Mouse (Mus musculus): Measurements from ENCODE around the gene Mrpl4.
"Not testable (repeated sequence)": the region's sequence is repeated elsewhere in the genome, so short reads cannot be mapped to it uniquely, and the experiment has no call there.

Gene Mrpl4

DNA sequence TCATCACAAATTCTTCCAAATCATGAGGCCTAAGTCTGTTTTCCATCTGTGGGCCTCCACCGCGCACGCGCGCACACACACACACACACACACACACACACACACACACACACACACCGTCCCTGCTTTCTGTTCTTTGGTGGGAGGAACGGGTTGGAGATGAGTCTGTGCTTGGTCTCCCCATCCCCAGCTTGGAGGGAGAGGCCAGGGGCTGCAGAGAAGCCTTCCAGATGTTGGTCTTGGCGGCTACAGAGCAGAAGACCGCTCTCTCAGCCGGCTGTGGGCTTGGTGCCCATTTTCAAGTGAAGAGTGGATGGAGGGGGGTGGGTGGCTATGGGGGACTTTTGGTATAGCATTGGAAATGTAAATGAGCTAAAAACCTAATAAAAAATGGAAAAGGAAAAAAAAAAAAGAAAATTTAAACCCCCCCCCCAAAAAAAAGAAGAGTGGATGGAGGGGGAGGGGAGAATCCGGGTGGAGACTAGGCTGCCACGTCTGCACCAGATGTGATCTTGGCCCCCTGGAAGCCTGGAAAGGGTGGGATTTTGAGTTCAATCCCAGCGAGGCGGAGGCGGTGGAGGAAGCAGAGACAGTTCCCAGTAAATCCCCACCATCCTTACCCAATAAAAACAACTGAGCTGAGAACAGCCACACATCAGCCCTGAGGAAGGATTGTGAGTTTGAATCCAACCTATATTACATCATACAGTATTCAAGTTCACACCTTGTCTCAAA is 15.4 kb upstream of the Mrpl4 start:
- no peak for DNase-seq (ENCODE audit: low spot score in 2 of 2)

DNA sequence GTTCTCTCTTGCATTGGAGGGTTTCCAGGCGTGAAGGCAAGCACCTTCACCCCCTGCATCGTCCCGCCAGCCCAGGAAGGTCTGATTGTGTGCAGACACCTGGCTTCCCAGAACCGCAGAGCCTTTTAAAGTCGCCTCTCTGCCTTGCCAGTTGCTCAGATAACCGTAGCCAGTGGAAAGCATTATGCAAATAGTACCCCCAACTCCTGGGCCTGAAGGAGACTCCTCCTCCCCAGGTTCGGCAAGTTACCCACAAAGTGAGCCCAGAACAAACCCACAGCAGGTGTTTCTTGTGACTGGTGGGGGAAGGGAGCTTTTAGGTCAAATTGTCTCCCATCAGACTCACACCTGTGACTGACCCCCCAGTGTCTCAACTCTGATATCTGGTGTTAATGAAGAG is 14.6 kb upstream of the Mrpl4 start:
- DNase-seq (ENCODE audit: low spot score in 2 of 2) = no peak

DNA sequence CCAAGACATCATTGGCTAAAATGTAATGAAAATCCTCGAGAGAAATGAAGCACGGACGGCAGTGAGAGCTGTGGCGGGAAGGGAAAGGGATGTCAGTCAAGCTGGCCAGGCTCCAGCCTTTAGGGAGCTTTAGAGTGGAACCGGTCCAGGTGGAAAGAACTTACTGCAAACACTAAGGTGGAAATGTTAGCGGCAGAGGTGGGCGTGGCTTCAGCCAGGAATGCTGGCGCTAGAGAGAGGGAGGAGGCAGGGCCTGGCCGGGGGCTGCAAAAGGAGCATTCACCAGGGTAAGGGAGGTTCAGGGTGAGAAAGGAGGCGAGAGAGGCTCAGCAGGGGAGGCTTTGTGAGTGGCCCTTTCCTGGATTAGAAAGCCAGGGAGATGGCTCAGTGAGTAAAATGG is 11.7 kb upstream of the Mrpl4 start:
- DNase-seq (ENCODE audit: low spot score in 2 of 2) = no peak

DNA sequence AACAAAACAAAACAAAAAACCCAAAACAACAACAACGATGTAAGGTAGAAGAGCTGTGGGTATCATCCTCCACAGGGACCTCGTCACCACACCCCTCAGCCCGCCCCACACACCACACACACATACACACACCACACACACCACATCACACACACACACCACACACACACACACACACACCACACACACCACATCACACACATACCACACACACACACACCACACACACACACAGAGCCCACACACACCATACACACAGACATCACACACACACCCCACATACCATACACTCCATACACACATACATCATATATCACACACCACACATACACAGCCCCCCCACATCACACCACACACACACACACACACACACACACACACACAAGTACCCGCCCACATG is 11.0 kb upstream of the Mrpl4 start:
- no peak for DNase-seq (ENCODE audit: low spot score in 2 of 2)

DNA sequence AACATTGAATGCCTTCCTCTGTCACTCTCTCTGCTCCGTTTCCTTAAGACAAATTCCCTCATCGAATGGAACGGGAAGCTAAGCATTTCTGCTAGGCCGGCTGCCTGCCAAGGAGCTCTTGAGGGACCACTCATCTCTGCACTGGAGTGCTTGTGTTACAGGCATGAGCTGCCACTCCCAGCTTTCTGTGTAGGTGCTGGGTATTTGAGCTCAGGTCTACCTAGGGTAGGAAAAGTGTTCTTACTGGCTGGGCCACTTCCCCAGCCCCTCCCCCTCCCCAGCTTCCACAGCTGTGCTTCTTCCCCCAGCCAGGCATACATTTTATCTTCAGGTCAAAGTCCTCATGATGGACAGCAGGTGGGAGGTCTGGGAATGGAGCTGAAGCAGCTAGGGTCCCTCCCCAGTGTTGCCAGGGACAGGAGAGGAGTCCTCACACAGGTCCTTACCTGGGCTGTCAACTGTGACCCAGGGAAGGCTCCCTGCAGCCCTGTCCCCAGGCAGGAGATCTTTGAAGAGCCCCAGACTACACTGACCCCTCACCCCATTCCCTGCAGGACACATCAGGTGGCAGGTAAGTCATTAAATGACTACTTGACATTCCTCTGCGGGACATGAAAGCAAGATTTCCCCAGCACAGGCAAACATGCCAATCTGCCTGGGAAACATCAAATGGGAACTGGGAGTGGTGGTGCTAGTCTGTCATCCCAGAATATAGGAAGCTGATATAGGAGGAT is 9.2 kb upstream of the Mrpl4 start:
- no peak for DNase-seq (ENCODE audit: low spot score in 2 of 2)

DNA sequence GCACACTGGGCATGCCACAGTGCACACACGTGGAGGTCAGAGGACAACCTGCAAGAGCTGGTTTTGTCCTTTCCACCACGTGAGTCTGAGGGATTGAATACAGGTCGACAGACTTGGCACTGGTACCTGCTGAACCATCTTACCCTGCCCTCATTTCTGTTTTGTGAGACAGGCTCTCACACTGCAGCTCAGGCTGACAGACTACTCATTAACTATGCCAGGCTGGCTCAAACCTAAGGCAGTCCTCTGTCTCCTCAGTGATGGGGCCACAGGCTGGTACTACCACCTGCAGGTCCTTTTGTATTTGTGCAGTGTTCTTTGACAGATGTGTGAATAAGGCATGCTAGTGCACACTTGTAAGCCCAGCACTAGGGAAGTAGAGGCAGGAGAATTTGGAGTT is 7.5 kb upstream of the Mrpl4 start:
- DNase-seq (ENCODE audit: low spot score in 2 of 2) = no peak

DNA sequence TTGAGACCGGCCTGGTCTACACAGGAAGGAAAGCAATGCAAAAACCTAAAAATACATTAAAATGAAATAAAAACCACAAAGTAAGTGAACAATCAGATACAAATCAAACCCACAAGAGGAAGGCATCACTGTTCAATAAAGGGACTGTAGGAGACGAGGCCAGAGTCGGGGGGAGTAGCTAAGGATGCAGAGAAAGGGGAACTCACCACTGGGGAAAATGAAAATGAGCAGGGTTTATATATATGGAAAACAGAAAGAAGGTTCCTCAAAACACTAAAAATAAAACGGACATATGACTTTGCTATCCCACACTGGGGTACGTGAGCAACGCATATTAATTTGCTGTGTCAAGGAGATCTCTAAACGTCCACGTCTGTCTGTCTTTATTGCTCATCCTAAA is 5.5 kb upstream of the Mrpl4 start:
- no peak for DNase-seq (ENCODE audit: low spot score in 2 of 2)

DNA sequence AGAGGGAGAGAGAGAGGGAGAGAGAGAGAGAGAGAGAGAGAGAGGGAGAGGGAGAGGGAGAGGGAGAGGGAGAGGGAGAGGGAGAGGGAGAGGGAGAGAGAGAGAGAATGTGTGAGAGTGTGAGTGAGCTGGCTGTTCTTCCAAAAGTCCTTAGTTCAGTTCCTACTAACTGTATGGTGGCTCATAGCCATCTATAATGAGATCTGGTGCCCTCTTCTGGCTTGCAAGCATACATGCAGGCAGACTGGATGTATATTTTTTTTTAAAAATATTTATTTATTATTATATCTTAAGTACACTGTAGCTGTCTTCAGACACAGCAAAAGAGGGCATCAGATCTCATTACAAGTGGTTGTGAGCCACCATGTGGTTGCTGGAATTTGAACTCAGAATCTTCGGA is 4.2 kb upstream of the Mrpl4 start:
- not testable (repeated sequence) for DNase-seq (ENCODE audit: low spot score in 2 of 2)

DNA sequence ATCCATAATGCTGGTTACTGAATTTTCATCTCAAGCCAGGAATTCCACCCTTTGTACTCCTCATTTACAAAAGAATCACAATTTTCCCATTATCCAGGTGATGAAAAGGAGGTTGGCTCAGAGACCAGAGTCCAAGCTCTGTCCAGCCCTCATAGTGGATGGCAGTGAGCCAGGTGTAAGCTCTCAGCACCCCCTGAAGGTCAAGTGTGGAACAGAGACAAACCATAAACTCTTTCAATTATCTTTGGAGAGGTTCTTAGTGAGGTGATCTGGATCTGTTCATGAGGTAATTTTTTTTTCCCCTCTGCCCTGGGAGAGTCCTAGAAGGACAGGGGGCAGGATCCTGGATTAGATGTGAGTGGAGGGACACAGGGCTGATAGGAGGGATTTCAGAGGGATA is 1.7 kb upstream of the Mrpl4 start:
- no peak for DNase-seq (ENCODE audit: low spot score in 2 of 2)

DNA sequence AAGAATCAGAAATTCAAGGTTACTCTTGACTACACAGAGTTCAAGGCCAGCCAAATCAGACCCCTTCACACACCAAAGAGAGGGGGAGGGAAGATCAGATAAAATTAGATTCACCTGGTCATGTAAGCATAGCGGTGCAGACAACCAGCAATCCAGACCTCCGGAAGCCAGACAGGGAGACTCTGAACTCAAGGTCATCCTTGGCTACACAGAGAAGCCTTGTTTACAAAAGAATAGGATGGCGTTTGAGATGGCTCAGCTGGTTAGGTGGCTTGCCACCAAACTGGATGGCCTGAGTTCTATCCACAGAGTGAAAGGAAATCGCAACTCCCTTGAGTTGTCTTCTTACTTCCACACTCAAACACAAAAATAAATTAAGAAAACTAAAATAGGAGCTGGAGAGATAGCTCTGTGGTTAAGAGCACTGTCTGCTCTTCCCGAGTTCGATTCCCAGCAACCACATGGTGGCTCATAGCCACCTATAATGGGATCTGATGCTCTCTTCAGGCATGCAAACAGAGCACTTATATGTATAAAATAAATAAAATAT is 812 bp upstream of the Mrpl4 start:
- no peak for DNase-seq (ENCODE audit: low spot score in 2 of 2)

DNA sequence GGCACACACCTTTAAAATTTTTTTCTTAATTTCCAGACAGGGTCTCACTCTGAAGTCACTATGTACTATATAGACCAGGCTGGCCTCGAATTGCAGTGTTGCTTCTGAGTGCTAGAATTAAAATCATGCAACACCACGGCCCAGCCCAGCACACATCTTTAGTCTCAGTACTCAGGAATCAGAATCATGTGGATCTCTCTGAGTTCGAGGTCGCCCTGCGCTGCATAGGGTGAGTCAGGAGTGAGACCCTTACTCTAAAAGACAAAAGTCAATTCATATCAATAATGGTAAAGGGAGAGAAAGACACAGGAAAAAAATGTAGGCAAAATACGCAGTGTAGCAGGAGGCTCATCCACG is 290 bp upstream of the Mrpl4 start:
- DNase-seq (ENCODE audit: low spot score in 2 of 2) = no peak

DNA sequence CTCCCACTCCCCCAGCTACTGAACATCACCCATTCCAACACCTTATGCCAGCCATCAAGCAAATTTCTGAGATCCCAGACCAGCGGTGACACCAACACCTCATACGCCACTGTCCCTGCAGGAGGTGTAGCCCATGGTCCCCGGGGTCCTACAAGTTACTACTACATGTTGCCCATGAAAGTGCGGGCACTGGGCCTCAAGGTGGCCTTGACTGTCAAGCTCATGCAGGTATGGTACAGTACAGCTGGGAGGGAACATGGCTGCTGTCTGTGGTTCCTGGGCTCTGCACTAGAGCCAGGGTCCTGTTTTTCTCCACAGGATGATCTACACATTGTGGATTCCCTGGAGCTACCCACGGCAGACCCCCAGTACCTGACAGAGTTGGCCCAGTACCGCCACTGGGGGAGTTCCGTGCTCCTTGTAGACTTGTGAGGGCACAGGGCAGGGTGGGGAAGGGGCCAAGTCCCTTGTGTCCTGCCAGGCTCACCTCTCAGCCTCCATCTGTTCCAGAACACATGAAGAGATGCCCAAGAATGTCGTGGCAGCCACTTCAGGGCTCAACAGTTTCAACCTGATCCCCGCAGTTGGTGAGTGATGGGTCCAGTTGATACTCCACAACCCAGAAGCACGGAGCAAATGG is 4.9 kb downstream of the Mrpl4 start:
- no peak for DNase-seq (ENCODE audit: low spot score in 2 of 2)

DNA sequence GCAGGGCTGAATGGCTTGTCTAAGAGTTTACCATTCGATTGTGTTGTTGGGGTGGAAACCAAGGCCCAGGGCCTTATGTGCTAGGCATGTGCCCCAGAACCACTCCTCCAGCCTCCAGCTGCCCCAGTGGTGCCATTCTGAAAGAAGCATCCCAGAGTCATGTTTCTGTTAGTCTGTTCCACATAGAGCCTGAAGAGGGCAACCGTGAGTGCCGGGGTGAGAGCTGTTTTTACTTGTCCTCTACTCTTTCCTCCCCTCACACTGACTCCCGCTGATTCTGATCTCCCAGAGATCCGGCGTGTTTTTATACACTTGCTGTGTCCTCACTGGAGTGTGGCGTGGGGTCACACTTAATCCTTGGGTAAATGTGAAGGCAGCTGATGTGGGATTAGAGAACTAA is 5.5 kb downstream of the Mrpl4 start:
- DNase-seq (ENCODE audit: low spot score in 2 of 2) = no peak

DNA sequence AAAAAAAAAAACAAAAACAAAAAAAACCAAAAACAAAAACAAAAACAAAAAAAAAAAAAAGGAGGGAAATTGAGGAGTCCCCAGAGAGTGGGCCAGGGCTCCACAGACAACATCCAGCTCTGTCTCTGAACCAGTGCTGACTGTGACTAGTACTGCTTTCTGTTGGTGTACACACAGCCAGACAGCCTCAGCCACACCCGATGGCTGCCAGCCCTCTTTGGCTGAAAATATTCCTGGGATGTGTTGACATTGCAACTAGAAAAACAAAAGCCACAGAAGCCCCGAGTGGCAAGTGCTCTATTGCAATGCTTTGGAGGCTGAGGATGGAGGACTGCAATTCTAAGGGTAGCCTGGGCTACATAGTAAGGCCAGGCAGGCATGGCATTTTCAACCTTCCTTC is 7.8 kb downstream of the Mrpl4 start:
- no peak for DNase-seq (ENCODE audit: low spot score in 2 of 2)

DNA sequence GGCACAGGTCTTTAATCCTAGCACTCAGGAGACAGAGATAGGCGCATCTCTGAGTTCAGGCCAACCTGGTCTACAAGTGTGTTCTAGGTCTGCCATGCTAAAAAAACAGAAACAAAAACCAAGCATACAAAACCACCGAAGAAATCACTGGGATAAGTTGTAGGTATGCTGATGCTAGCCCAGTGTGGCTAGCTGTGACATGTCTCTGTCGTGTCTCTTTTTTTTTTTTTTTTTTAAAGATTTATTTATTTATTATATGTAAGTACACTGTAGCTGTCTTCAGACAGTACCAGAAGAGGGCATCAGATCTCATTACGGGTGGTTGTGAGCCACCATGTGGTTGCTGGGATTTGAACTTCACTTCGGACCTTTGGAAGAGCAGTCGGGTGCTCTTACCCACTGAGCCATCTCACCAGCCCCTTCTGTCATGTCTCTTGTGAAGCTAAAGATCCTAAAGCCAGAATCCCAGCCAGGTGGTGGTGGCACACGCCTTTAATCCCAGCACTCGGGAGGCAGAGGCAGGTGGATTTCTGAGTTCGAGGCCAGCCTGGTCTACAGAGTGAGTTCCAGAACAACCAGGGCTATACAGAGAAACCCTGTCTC is 8.5 kb downstream of the Mrpl4 start:
- DNase-seq (ENCODE audit: low spot score in 2 of 2) = not testable (repeated sequence)

DNA sequence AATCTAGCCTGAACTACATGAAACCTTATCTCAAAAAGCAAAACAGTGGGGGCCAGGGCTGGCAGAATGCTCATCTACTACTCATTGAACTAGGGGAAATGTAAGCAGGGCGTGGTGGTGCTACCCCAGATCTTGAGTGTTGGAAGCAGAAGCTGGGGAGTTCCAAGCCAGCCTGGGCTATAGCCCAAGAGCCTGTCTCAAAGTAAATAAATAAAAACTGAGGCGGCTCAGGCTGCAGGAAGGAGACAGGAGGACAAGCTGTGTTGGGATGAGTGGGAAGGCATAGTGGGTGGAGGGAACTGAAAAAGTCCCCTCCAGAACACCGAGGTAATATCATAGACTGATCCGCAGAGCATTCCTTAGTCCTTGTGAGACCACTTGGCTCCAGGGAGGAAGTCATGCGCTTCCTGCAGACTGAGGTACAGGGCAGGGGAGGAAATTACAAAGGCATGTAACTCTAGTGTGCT is 9.3 kb downstream of the Mrpl4 start:
- DNase-seq (ENCODE audit: low spot score in 2 of 2) = no peak

DNA sequence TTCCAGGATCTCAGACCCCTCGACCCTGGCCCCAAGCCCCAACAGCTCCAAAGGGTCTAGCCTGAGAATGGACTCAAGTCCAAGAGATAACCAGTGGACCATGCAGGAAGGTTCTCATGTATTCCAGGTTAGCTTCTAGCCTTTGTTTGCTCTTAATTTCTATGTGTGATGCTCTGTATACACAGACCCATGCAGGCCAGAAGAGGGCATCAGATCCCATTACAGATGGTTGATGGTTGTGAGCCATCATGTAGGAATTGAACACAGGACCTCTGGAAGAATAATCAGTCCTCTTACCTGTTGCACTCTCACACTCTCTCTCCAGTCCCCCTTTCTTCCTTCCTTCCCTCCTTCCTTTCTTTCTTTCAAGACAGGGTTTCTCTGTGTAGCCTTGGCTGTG is 9.8 kb downstream of the Mrpl4 start:
- DNase-seq (ENCODE audit: low spot score in 2 of 2) = no peak

DNA sequence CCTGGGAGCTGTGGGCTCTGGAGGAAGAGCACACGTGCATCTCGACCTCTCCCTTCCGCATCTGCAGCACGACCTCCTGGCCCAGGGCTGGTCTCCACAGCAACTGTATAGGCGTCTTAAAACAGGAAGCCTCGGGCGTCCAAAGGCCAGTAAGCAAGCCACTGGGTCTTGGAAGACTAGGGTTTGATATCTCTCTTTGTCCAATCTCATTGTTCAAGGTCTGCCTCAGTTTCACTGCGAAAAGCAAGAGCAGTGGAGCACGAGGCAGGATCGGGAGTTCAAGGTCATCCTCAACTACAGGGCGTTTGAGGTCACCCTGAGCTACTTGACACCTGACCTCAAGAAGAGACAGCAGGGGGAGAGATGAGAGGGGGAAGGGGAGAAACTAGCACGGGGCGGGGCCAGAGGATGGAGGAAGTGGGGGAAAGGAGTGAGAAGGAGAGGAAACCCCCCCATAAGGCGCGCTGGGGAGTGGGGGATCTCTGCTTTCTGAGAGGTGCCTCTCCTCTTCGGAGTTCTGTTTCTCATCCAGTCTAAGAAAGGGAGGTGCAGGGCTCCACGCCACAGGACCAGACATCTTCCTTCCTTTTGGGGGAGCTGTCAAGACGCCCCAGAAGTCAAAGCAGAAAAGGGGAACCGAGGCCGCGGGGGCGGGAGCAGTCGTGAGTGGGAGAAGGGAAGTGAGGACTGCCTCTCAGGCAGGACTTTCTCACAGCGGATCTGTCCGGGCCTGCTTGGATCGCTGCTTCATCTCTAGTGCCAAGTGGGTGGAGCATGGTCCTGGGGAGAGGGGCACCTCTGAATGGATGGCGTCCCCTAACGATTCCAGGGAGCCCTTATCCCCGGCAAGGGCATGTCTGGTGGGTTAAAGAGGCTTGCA is 12.4 kb downstream of the Mrpl4 start:
- peak in 1 of 2 experiments; percentile 48 for DNase-seq (ENCODE audit: low spot score in 2 of 2)

DNA sequence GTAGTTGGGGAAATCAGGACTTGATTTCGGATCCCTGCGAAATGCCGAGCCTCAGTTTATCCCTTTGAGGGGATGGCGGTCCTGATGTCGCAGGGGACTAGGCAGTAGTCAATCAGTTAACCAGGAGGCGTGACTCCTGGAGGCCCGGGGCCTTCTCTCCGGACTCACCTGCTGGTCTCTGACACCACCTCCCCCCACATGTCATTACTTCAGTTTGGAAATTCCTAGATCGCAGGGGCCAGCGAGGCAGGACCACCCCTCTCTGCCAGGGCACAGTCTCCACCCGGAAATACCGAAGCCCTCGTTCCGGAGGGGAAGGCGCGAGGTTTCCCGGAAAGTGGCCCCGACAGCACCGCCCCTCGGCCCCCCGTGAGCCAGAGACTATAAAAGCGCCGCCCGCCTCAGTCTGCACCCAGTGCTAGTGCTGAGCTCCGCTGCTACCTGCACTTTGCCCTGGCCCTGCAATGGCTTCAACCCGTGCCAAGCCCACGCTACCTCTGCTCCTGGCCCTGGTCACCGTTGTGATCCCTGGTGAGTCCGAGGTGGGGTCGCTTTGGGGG is 13.1 kb downstream of the Mrpl4 start, which contains the start of gene Icam1:
Gene Icam1 (plus strand): TSS at position 415 of the 560 bp plus-strand sequence.
- DNase-seq (ENCODE audit: low spot score in 2 of 2) = no peak

DNA sequence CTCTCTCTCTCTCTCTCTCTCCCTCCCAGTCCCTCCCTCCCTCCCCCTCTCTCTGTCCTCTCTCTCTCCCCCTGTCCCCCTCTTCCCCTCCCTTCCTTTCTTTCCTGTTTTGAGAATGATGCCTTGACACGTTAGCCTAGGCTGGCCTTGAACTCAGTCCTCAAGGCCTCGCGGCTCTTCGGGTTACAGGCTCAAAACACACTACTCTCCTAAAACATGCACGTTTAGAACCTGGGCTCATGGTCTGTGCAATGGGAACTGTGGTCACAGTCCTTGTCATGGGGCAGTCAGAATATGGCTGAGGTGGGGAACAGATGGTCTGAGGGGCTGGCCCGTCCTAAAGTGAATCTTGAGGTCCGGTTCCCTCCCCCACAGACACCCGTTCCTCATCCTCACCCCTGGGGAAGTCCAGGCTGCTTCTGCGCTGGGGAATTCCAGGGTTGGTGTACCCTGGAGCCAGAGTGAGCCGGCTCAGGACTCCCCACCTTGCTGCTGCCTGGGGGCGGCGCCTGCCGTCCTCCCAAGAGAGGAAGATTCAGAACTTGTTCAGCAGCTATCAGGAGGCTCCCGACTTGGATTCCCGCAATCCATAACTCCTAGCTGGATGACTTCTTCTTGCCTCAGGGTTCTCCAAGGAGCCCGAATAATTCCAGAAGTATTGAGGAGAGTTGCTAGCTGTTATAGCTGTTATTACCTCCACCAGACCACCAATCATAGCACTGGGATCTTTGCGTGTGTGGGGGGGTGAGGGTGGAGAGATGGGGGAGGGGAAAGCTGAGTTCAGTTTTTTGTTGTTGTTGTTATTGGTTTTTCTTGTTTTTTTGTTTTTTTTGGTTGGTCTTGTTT is 14.0 kb downstream of the Mrpl4 start:
- DNase-seq (ENCODE audit: low spot score in 2 of 2) = no peak

Measured in frontal cortex, postnatal 14 days (tissue).